Mouse (Mus musculus) erythroblast, embryonic 14.5 days (primary cell): ENCODE results near the gene Atf6.

Experiments used
- GATA1 ChIP-seq: IDR thresholded peaks from 2 replicates; pipeline ENCODE4 v1.6.1; 2012; ENCODE audit warnings: low read length, inconsistent platforms, mixed read lengths
- TAL1 ChIP-seq: IDR thresholded peaks from 3 replicates; pipeline ENCODE4 v1.6.1; 2012; ENCODE audit warnings: low read length, inconsistent platforms, mixed read lengths

GRCm38 (mm10) chr1:170795741-170796347 is 71.7 kb downstream of the Atf6 start:
- TF ChIP-seq GATA1 (no peak), TAL1 (no peak)
